Mouse (Mus musculus) erythroblast, embryonic 14.5 days (primary cell): ENCODE measurements at regions not wholly inside any gene's neighbourhood (a gene's known extent, or its start where the extent isn't known, plus 50 kb on each side); places are given as distances from the start of the nearest gene placed in this dataset.

Experiments
- GATA1 ChIP-seq: IDR thresholded peaks from 2 replicates; pipeline ENCODE4 v1.6.1; 2012; ENCODE audit warnings: low read length, inconsistent platforms, mixed read lengths
- TAL1 ChIP-seq: IDR thresholded peaks from 3 replicates; pipeline ENCODE4 v1.6.1; 2012; ENCODE audit warnings: low read length, inconsistent platforms, mixed read lengths

- TF ChIP-seq GATA1 (no peak), TAL1 (no peak)
Observed at GRCm38 (mm10) chr1:61313196-61313595, 325.4 kb upstream of the Pard3b start.
